Mouse (Mus musculus) intestine, postnatal 0 days (tissue): ENCODE data around the gene Irak1bp1. TPM values are rescaled to one million over a fixed set of nuclear protein-coding genes. Genes with fewer than 3 reads are reported as not detected.
A peak's percentile ranks its signal among the peaks of the same experiment; 100 is the strongest.

Experiments used
- ATAC-seq: fragments of 200-750 bp; cut with Nextera tagmentation; 2 replicates; pipeline ENCODE4 v1.8.0; 2017; ENCODE audit warnings: mild to moderate bottlenecking, moderate TSS enrichment, moderate library complexity
- H3K27ac ChIP-seq: fragments of 300-500 bp; sonication (generic); 2 replicates; pipeline ENCODE4 v1.5.1; 2014; ENCODE audit warnings: mild to moderate bottlenecking, low read depth, low read length, moderate library complexity
- H3K27me3 ChIP-seq: fragments of 300-500 bp; sonication (generic); replicated peaks from 2 replicates; pipeline ENCODE4 v1.6.1; 2014; ENCODE audit warnings: low read length, mixed read lengths; ENCODE audit not compliant: control insufficient read depth, insufficient read depth
- H3K36me3 ChIP-seq: fragments of 300-500 bp; sonication (generic); 2 replicates; pipeline ENCODE4 v1.6.1; 2014; ENCODE audit warnings: mild to moderate bottlenecking, moderate library complexity; ENCODE audit not compliant: control insufficient read depth, insufficient read depth
- H3K4me1 ChIP-seq: fragments of 300-500 bp; sonication (generic); replicated peaks from 2 replicates; pipeline ENCODE4 v1.6.1; 2014; ENCODE audit warnings: antibody characterized with exemption, low read length, mixed read lengths; ENCODE audit not compliant: control insufficient read depth, insufficient read depth
- H3K4me2 ChIP-seq: fragments of 300-500 bp; sonication (generic); replicated peaks from 2 replicates; pipeline ENCODE4 v1.6.1; 2014; ENCODE audit warnings: low read depth, mild to moderate bottlenecking, moderate library complexity
- H3K4me3 ChIP-seq: fragments of 300-500 bp; sonication (generic); 2 replicates; pipeline ENCODE4 v1.5.1; 2014; ENCODE audit warnings: low read depth, low read length
- H3K9ac ChIP-seq: fragments of 300-500 bp; sonication (generic); 2 replicates; pipeline ENCODE4 v1.6.1; 2014; ENCODE audit warnings: mild to moderate bottlenecking, low read depth, low read length
- H3K9me3 ChIP-seq: fragments of 300-500 bp; sonication (generic); 2 replicates; pipeline ENCODE4 v1.6.1; 2016; ENCODE audit warnings: mixed run types; ENCODE audit not compliant: control insufficient read depth
- CTCF ChIP-seq: sonication (generic); IDR thresholded peaks from 2 replicates; pipeline ENCODE4 v1.5.1; 2016; ENCODE audit warnings: low read depth, mild to moderate bottlenecking, control low read depth, antibody characterized with exemption, moderate library complexity
- WGBS: fragments of 180-500 bp; shearing (Covaris S2); extraction: QIAGEN DNeasy Blood & Tissue Kit; methylation state at CpG from one replicate; pipeline ENCODE4 v1.1.7; 2014; 5-methylcytosine and 5-hydroxymethylcytosine counted together
- polyA plus RNA-seq: library from polyadenylated mRNA; unstranded; fragments of >200 nt; fragmentation: Nextera tagmentation; extraction: Ambion mirVana; gene quantifications from 2 replicates; pipeline ENCODE4 v1.2.1, GENCODE M21; 2015

Irak1bp1 gene
- polyA plus RNA-seq, 1 experiment from 2014 or later, result 9.1 TPM

- TF ChIP-seq CTCF, result no peak
- ATAC-seq, result no peak
- WGBS, result 86% methylated on average over 4 of the region's 4 CpGs
- no peaks in the 10 kb centered on the region for H3K36me3 ChIP-seq
- no peak overlapping the region for H3K27ac ChIP-seq
- no peaks in the 10 kb centered on the region for H3K27me3 ChIP-seq
- H3K4me1 ChIP-seq, result no peaks in the 10 kb centered on the region
- H3K9me3 ChIP-seq, result no peaks in the 10 kb centered on the region
- no peak overlapping the region for H3K9ac ChIP-seq
- no peak overlapping the region for H3K4me2 ChIP-seq
- no peak overlapping the region for H3K4me3 ChIP-seq
Observed at GRCm38 (mm10) chr9:82842671-82843070, 13.3 kb downstream of the Irak1bp1 start.

GRCm38 (mm10) chr9:82854040-82854439 lies 24.7 kb downstream of the Irak1bp1 start:
- Histone ChIP-seq H3K36me3 (no peaks in the 10 kb centered on the region), H3K9ac (no peak overlapping the region), H3K4me2 (no peak overlapping the region), H3K27me3 (no peaks in the 10 kb centered on the region), H3K9me3 (no peaks in the 10 kb centered on the region), H3K4me1 (no peaks in the 10 kb centered on the region), H3K27ac (no peak overlapping the region), H3K4me3 (no peak overlapping the region)
- WGBS, result 53% methylated on average over 2 of the region's 2 CpGs
- ATAC-seq, result no peak
- TF ChIP-seq CTCF, result peak; percentile 69

- Histone ChIP-seq H3K4me1 (no peaks in the 10 kb centered on the region), H3K27me3 (no peaks in the 10 kb centered on the region), H3K9ac (no peak overlapping the region), H3K4me3 (no peak overlapping the region), H3K4me2 (no peak overlapping the region), H3K27ac (no peak overlapping the region), H3K36me3 (no peaks in the 10 kb centered on the region), H3K9me3 (no peaks in the 10 kb centered on the region)
- 35% methylated on average over 3 of the region's 3 CpGs for WGBS
- ATAC-seq, result no peak
- no peak for TF ChIP-seq CTCF
Observed at GRCm38 (mm10) chr9:82854973-82855614, 25.8 kb downstream of the Irak1bp1 start.

- 79% methylated on average over 4 of the region's 4 CpGs for WGBS
- H3K9ac ChIP-seq, result no peak overlapping the region
- no peak overlapping the region for H3K27ac ChIP-seq
- no peaks in the 10 kb centered on the region for H3K36me3 ChIP-seq
- no peak overlapping the region for H3K4me3 ChIP-seq
- no peaks in the 10 kb centered on the region for H3K4me1 ChIP-seq
- H3K4me2 ChIP-seq, result no peak overlapping the region
- ATAC-seq, result no peak
- TF ChIP-seq CTCF, result no peak
- no peaks in the 10 kb centered on the region for H3K27me3 ChIP-seq
- no peaks in the 10 kb centered on the region for H3K9me3 ChIP-seq
Observed at GRCm38 (mm10) chr9:82856241-82856640, 26.9 kb downstream of the Irak1bp1 start.

GRCm38 (mm10) chr9:82860805-82861204 lies 31.5 kb downstream of the Irak1bp1 start:
- Histone ChIP-seq H3K9me3 (no peaks in the 10 kb centered on the region), H3K36me3 (no peaks in the 10 kb centered on the region), H3K4me2 (no peak overlapping the region), H3K9ac (no peak overlapping the region), H3K27me3 (no peaks in the 10 kb centered on the region), H3K4me3 (no peak overlapping the region), H3K27ac (no peak overlapping the region), H3K4me1 (no peaks in the 10 kb centered on the region; the same call in 1 of the 2 replicates)
- ATAC-seq, result no peak
- 78% methylated on average over 2 of the region's 2 CpGs for WGBS
- TF ChIP-seq CTCF, result no peak

GRCm38 (mm10) chr9:82861316-82861715 lies 32.0 kb downstream of the Irak1bp1 start:
- no peak overlapping the region for H3K4me2 ChIP-seq
- H3K36me3 ChIP-seq, result no peaks in the 10 kb centered on the region
- no peak for ATAC-seq
- no peaks in the 10 kb centered on the region for H3K27me3 ChIP-seq
- no peak overlapping the region for H3K4me3 ChIP-seq
- WGBS, result 73% methylated on average over 4 of the region's 4 CpGs
- no peaks in the 10 kb centered on the region for H3K9me3 ChIP-seq
- H3K9ac ChIP-seq, result no peak overlapping the region
- TF ChIP-seq CTCF, result no peak
- H3K27ac ChIP-seq, result no peak overlapping the region; the same call in 1 of the 2 replicates
- no peaks in the 10 kb centered on the region; the same call in 1 of the 2 replicates for H3K4me1 ChIP-seq
